Mouse (Mus musculus): ENCODE data around the gene Slc24a3.

GRCm38 (mm10) chr2:145676544-145676925, 509.0 kb downstream of the Slc24a3 start:
- TF ChIP-seq GATA1 (IDR thresholded peaks at IDR 0.05; ENCODE audit: borderline replicate concordance, low read length) (no peak), FLI1 (IDR thresholded peaks at IDR 0.05; ENCODE audit: low read length) (no peak)
